Mouse (Mus musculus): ENCODE results near the gene Cdkn2b.

DNA sequence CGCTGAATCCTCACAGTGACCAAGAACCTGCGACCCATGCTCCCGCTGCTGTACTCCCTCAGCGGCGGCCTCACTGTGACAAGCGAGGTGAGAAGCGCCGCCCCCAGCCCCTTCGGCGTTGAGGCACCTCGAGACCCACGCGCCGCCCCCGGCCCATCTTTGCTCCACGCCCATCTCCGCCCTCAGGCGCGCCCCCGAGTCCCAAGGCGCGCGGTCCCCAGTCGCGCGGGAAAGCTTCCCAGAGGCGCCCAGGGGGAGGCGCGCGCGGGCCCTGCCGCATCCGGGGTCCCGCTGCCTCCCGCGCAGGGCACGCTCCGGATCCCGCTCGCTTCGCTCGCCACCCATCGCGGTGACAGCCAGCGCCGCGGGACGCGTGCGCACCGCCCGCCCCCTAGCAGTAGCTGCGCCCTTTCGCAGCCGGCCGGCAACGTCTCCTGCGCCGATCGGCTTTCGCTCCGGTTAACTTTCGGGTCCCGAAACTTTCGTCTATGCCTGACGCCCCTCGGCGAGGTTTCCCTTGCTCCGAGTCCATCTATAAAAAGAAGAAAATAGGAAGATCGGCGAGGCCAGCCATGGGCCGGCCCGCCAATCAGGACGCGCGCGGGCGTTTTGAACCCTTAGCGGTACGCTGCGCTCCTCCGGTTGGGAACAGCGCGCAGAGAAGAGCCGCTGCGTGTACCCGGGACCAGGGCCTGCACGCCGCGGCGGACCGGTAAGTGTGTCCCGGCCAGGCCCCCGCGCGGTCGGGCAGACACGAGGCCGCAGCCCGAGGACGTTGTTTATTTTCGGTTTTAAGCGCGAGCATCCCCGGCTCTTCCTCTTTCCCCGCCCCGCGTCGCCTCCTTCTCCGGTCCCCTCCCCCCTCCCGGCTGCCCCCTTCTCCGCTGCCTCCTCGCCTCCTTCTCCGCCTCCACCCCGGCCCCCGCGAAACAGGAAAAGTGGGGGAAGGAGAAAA is 16.1 kb downstream of the Cdkn2b start, which contains the start of gene Cdkn2a:
- TF ChIP-seq CTCF (IDR thresholded peaks at IDR 0.05; ENCODE audit: extremely low read depth, insufficient read depth, insufficient read length, insufficient replicate concordance), result no peak
- TF ChIP-seq POLR2A (IDR thresholded peaks at IDR 0.05; ENCODE audit: low read depth, low read length), result no peak

Measured in spleen, adult 2 months (tissue).